Mouse (Mus musculus) kidney, embryonic 14.5 days (tissue): ENCODE results near the gene Zfyve16. TPM values are rescaled to one million over a fixed set of nuclear protein-coding genes. Genes with fewer than 3 reads are reported as not detected.

Experiments
- ATAC-seq: fragments of 200-750 bp; cut with Nextera tagmentation; 2 replicates; pipeline ENCODE4 v1.8.0; 2017; ENCODE audit warnings: moderate number of reproducible peaks, mild to moderate bottlenecking, moderate TSS enrichment, moderate library complexity; ENCODE audit not compliant: low FRiP score, low TSS enrichment
- H3K27ac ChIP-seq: fragments of 300-500 bp; sonication (generic); 2 replicates; pipeline ENCODE4 v1.5.1; 2014; ENCODE audit warnings: low read depth, mild to moderate bottlenecking, low read length, moderate library complexity, mixed read lengths
- H3K27me3 ChIP-seq: fragments of 300-500 bp; sonication (generic); 2 replicates; pipeline ENCODE4 v1.6.1; 2014; ENCODE audit warnings: mild to moderate bottlenecking, low read length; ENCODE audit not compliant: control insufficient read depth, insufficient read depth
- H3K36me3 ChIP-seq: fragments of 300-500 bp; sonication (generic); 2 replicates; pipeline ENCODE4 v1.6.1; 2014; ENCODE audit warnings: low read length, mixed read lengths; ENCODE audit not compliant: control insufficient read depth, insufficient read depth
- H3K4me1 ChIP-seq: fragments of 300-500 bp; sonication (generic); 2 replicates; pipeline ENCODE4 v1.6.1; 2014; ENCODE audit warnings: low read length, mixed read lengths; ENCODE audit not compliant: control insufficient read depth, insufficient read depth
- H3K4me2 ChIP-seq: fragments of 300-500 bp; sonication (generic); replicated peaks from 2 replicates; pipeline ENCODE4 v1.6.1; 2014; ENCODE audit warnings: low read depth, mild to moderate bottlenecking, low read length
- H3K4me3 ChIP-seq: fragments of 300-500 bp; sonication (generic); 2 replicates; pipeline ENCODE4 v1.5.1; 2014; ENCODE audit warnings: mild to moderate bottlenecking, low read length
- H3K9ac ChIP-seq: fragments of 300-500 bp; sonication (generic); 2 replicates; pipeline ENCODE4 v1.6.1; 2014; ENCODE audit warnings: low read depth, mild to moderate bottlenecking, low read length, moderate library complexity
- H3K9me3 ChIP-seq: fragments of 300-500 bp; sonication (generic); 2 replicates; pipeline ENCODE4 v1.6.1; 2016; ENCODE audit warnings: low read length; ENCODE audit not compliant: control insufficient read depth
- WGBS: fragments of 180-500 bp; shearing (Covaris S2); extraction: QIAGEN DNeasy Blood & Tissue Kit; methylation state at CpG from one replicate; pipeline ENCODE4 v1.1.7; 2014; 5-methylcytosine and 5-hydroxymethylcytosine counted together
- polyA plus RNA-seq: library from polyadenylated mRNA; unstranded; fragments of >200 nt; fragmentation: Nextera tagmentation; extraction: Ambion mirVana; gene quantifications from 2 replicates; pipeline ENCODE4 v1.2.1, GENCODE M21; 2014

Gene Zfyve16
- polyA plus RNA-seq: 8.7 and 14.7 TPM in 2 replicates

- Histone ChIP-seq H3K36me3 (no peaks in the 10 kb centered on the region; the same call in 1 of the 2 replicates), H3K4me1 (0 out of 2 replicates have a peak, but pooled peaks cover 3% of the 10 kb centered on the region), H3K4me2 (peak within 1 kb of the TSS; percentile 57), H3K9ac (peak within 1 kb of the TSS; percentile 62), H3K27ac (peak within 1 kb of the TSS; percentile 96), H3K27me3 (no peaks in the 10 kb centered on the region), H3K9me3 (no peaks in the 10 kb centered on the region), H3K4me3 (peak within 1 kb of the TSS; percentile 79)
- ATAC-seq: peak; percentile 99
- under 1% methylated on average over 45 of the region's 46 CpGs for WGBS
Observed at GRCm38 (mm10) chr13:92530721-92531211, at the start of gene Zfyve16. Gene Zfyve16 (minus strand): TSS chr13:92530868.

GRCm38 (mm10) chr13:92578210-92578609 lies 47.5 kb upstream of the Zfyve16 start:
- no peaks in the 10 kb centered on the region for H3K36me3 ChIP-seq
- no peak overlapping the region for H3K4me2 ChIP-seq
- no peak for ATAC-seq
- H3K9ac ChIP-seq: no peak overlapping the region
- H3K4me1 ChIP-seq: 0 out of 2 replicates have a peak, but pooled peaks cover under 1% of the 10 kb centered on the region
- no peak overlapping the region for H3K27ac ChIP-seq
- WGBS: 73% methylated on average over 4 of the region's 4 CpGs
- no peaks in the 10 kb centered on the region for H3K9me3 ChIP-seq
- H3K4me3 ChIP-seq: no peak overlapping the region
- no peaks in the 10 kb centered on the region for H3K27me3 ChIP-seq

- no peak for ATAC-seq
- H3K9ac ChIP-seq: no peak overlapping the region
- H3K9me3 ChIP-seq: no peaks in the 10 kb centered on the region
- no peaks in the 10 kb centered on the region for H3K27me3 ChIP-seq
- 82% methylated on average over 6 of the region's 6 CpGs for WGBS
- H3K27ac ChIP-seq: no peak overlapping the region
- H3K4me3 ChIP-seq: no peak overlapping the region
- H3K4me1 ChIP-seq: no peaks in the 10 kb centered on the region
- no peaks in the 10 kb centered on the region for H3K36me3 ChIP-seq
- H3K4me2 ChIP-seq: no peak overlapping the region
Observed at GRCm38 (mm10) chr13:92576688-92577087, 46.0 kb upstream of the Zfyve16 start.

- Histone ChIP-seq H3K4me3 (no peak within 1 kb of the TSS), H3K9me3 (no peaks in the 10 kb centered on the region), H3K36me3 (no peaks in the 10 kb centered on the region), H3K27ac (no peak within 1 kb of the TSS), H3K27me3 (no peaks in the 10 kb centered on the region), H3K9ac (no peak within 1 kb of the TSS), H3K4me2 (no peak within 1 kb of the TSS), H3K4me1 (no peaks in the 10 kb centered on the region)
- no peak for ATAC-seq
Observed at GRCm38 (mm10) chr13:92576072-92576471, 45.4 kb upstream of the Zfyve16 start, which contains the start of gene Spz1. Gene Spz1 (minus strand): TSS chr13:92576172.

- Histone ChIP-seq H3K27ac (no peak overlapping the region), H3K27me3 (no peaks in the 10 kb centered on the region), H3K9me3 (no peaks in the 10 kb centered on the region), H3K36me3 (no peaks in the 10 kb centered on the region), H3K4me2 (no peak overlapping the region), H3K4me1 (no peaks in the 10 kb centered on the region), H3K9ac (no peak overlapping the region), H3K4me3 (no peak overlapping the region)
- no peak for ATAC-seq
- 70% methylated on average over 5 of the region's 5 CpGs for WGBS
Observed at GRCm38 (mm10) chr13:92559429-92559828, 28.8 kb upstream of the Zfyve16 start.

GRCm38 (mm10) chr13:92557229-92557628 lies 26.6 kb upstream of the Zfyve16 start:
- H3K4me1 ChIP-seq: no peaks in the 10 kb centered on the region
- no peaks in the 10 kb centered on the region for H3K36me3 ChIP-seq
- no peak overlapping the region for H3K9ac ChIP-seq
- H3K27ac ChIP-seq: no peak overlapping the region
- H3K4me3 ChIP-seq: no peak overlapping the region
- no peak overlapping the region for H3K4me2 ChIP-seq
- ATAC-seq: no peak
- WGBS: 52% methylated on average over 2 of the region's 2 CpGs
- H3K9me3 ChIP-seq: no peaks in the 10 kb centered on the region; the same call in 1 of the 2 replicates
- no peaks in the 10 kb centered on the region for H3K27me3 ChIP-seq

- peak; percentile 72; the same call in 1 of the 2 replicates for ATAC-seq
- Histone ChIP-seq H3K27me3 (no peaks in the 10 kb centered on the region), H3K4me1 (no peaks in the 10 kb centered on the region), H3K4me2 (no peak overlapping the region), H3K36me3 (no peaks in the 10 kb centered on the region), H3K9ac (no peak overlapping the region), H3K9me3 (peaks cover 5% of the 10 kb centered on the region), H3K4me3 (no peak overlapping the region), H3K27ac (no peak overlapping the region)
- 21% methylated on average over 8 of the region's 8 CpGs for WGBS
Observed at GRCm38 (mm10) chr13:92556458-92557126, 25.9 kb upstream of the Zfyve16 start.

- Histone ChIP-seq H3K36me3 (no peaks in the 10 kb centered on the region), H3K9me3 (peaks cover 21% of the 10 kb centered on the region), H3K4me1 (no peaks in the 10 kb centered on the region), H3K27me3 (no peaks in the 10 kb centered on the region), H3K27ac (no peak overlapping the region), H3K4me2 (no peak overlapping the region), H3K9ac (no peak overlapping the region), H3K4me3 (no peak overlapping the region)
- 82% methylated on average over 4 of the region's 4 CpGs for WGBS
- ATAC-seq: no peak
Observed at GRCm38 (mm10) chr13:92547093-92547492, 16.4 kb upstream of the Zfyve16 start.

GRCm38 (mm10) chr13:92540997-92541396 lies 10.3 kb upstream of the Zfyve16 start:
- Histone ChIP-seq H3K4me3 (no peak overlapping the region), H3K4me1 (no peaks in the 10 kb centered on the region), H3K27ac (no peak overlapping the region), H3K9me3 (no peaks in the 10 kb centered on the region), H3K27me3 (no peaks in the 10 kb centered on the region), H3K4me2 (no peak overlapping the region), H3K9ac (no peak overlapping the region), H3K36me3 (no peaks in the 10 kb centered on the region)
- ATAC-seq: no peak
- 86% methylated on average over 6 of the region's 6 CpGs for WGBS
